Mouse (Mus musculus): ENCODE results near the gene Sox2. TPM values are rescaled to one million over a fixed set of nuclear protein-coding genes. Genes with fewer than 3 reads are reported as not detected.

The Sox2 gene
- total and polyA plus RNA-seq, 2 experiments from 2014 or later, result not detected

GRCm38 (mm10) chr3:34620121-34620520, 30.1 kb upstream of the Sox2 start:
- Histone ChIP-seq H3K9ac (replicated peaks; ENCODE audit: low read depth, low read length) (no peak overlapping the region), H3K4me3 (ENCODE audit: low read depth, low read length) (no peak overlapping the region), H3K36me3 (replicated peaks; ENCODE audit: control insufficient read depth, insufficient read depth, low read length) (no peaks in the 10 kb centered on the region), H3K4me2 (ENCODE audit: low read depth, low read length) (no peak overlapping the region), H3K4me1 (ENCODE audit: control insufficient read depth, insufficient read depth) (no peaks in the 10 kb centered on the region), H3K27me3 (ENCODE audit: control insufficient read depth, insufficient read depth, low read length) (no peaks in the 10 kb centered on the region), H3K27ac (ENCODE audit: low read depth) (no peak overlapping the region), H3K9me3 (replicated peaks; ENCODE audit: control insufficient read depth, low read length) (no peaks in the 10 kb centered on the region)
- WGBS, result 57% methylated on average over 4 of the region's 4 CpGs
- ATAC-seq (ENCODE audit: insufficient read depth, low read depth) (no peak), DNase-seq (ENCODE audit: low spot score) (no peak)
- no peak for TF ChIP-seq EP300 (IDR thresholded peaks at IDR 0.05; ENCODE audit: low read depth)
- TF ChIP-seq CTCF (IDR thresholded peaks at IDR 0.05; ENCODE audit: low read depth), result no peak

- no peak for ATAC-seq (ENCODE audit: insufficient read depth, low read depth)
- Histone ChIP-seq H3K9ac (replicated peaks; ENCODE audit: low read depth, low read length) (no peak overlapping the region), H3K27me3 (ENCODE audit: control insufficient read depth, insufficient read depth, low read length) (no peaks in the 10 kb centered on the region), H3K4me3 (ENCODE audit: low read depth, low read length) (no peak overlapping the region), H3K4me1 (ENCODE audit: control insufficient read depth, insufficient read depth) (no peaks in the 10 kb centered on the region), H3K4me2 (ENCODE audit: low read depth, low read length) (no peak overlapping the region), H3K9me3 (replicated peaks; ENCODE audit: control insufficient read depth, low read length) (no peaks in the 10 kb centered on the region), H3K36me3 (replicated peaks; ENCODE audit: control insufficient read depth, insufficient read depth, low read length) (no peaks in the 10 kb centered on the region), H3K27ac (ENCODE audit: low read depth) (no peak overlapping the region)
- TF ChIP-seq CTCF (IDR thresholded peaks at IDR 0.05; ENCODE audit: low read depth), result no peak
- no peak for TF ChIP-seq EP300 (IDR thresholded peaks at IDR 0.05; ENCODE audit: low read depth)
- no peak for DNase-seq (ENCODE audit: low spot score)
- 85% methylated on average over 16 of the region's 16 CpGs for WGBS
These were observed 25.4 kb upstream of the Sox2 start for GRCm38 (mm10) chr3:34624721-34625270.

GRCm38 (mm10) chr3:34626521-34626920, 23.7 kb upstream of the Sox2 start:
- Histone ChIP-seq H3K4me2 (ENCODE audit: low read depth, low read length) (no peak overlapping the region), H3K36me3 (replicated peaks; ENCODE audit: control insufficient read depth, insufficient read depth, low read length) (no peaks in the 10 kb centered on the region), H3K9ac (replicated peaks; ENCODE audit: low read depth, low read length) (no peak overlapping the region), H3K27me3 (ENCODE audit: control insufficient read depth, insufficient read depth, low read length) (no peaks in the 10 kb centered on the region), H3K27ac (ENCODE audit: low read depth) (no peak overlapping the region), H3K4me1 (ENCODE audit: control insufficient read depth, insufficient read depth) (no peaks in the 10 kb centered on the region), H3K4me3 (ENCODE audit: low read depth, low read length) (no peak overlapping the region), H3K9me3 (replicated peaks; ENCODE audit: control insufficient read depth, low read length) (no peaks in the 10 kb centered on the region)
- 59% methylated on average over 8 of the region's 8 CpGs for WGBS
- ATAC-seq (ENCODE audit: insufficient read depth, low read depth), result no peak
- no peak for TF ChIP-seq CTCF (IDR thresholded peaks at IDR 0.05; ENCODE audit: low read depth)
- no peak for TF ChIP-seq EP300 (IDR thresholded peaks at IDR 0.05; ENCODE audit: low read depth)
- no peak for DNase-seq (ENCODE audit: low spot score)

- Histone ChIP-seq H3K4me2 (ENCODE audit: low read depth, low read length) (no peak overlapping the region), H3K9ac (replicated peaks; ENCODE audit: low read depth, low read length) (no peak overlapping the region), H3K27me3 (ENCODE audit: control insufficient read depth, insufficient read depth, low read length) (no peaks in the 10 kb centered on the region), H3K4me1 (ENCODE audit: control insufficient read depth, insufficient read depth) (no peaks in the 10 kb centered on the region), H3K27ac (ENCODE audit: low read depth) (no peak overlapping the region), H3K36me3 (replicated peaks; ENCODE audit: control insufficient read depth, insufficient read depth, low read length) (no peaks in the 10 kb centered on the region), H3K4me3 (ENCODE audit: low read depth, low read length) (no peak overlapping the region), H3K9me3 (replicated peaks; ENCODE audit: control insufficient read depth, low read length) (no peaks in the 10 kb centered on the region)
- ATAC-seq (ENCODE audit: insufficient read depth, low read depth) (no peak), DNase-seq (ENCODE audit: low spot score) (no peak)
- TF ChIP-seq EP300 (IDR thresholded peaks at IDR 0.05; ENCODE audit: low read depth) (no peak), CTCF (IDR thresholded peaks at IDR 0.05; ENCODE audit: low read depth) (no peak)
- WGBS, result 62% methylated on average over 8 of the region's 8 CpGs
These were observed 20.2 kb upstream of the Sox2 start for GRCm38 (mm10) chr3:34630031-34630430.

- Histone ChIP-seq H3K4me2 (ENCODE audit: low read depth, low read length) (no peak overlapping the region), H3K4me1 (ENCODE audit: control insufficient read depth, insufficient read depth) (no peaks in the 10 kb centered on the region), H3K9ac (replicated peaks; ENCODE audit: low read depth, low read length) (no peak overlapping the region), H3K27ac (ENCODE audit: low read depth) (no peak overlapping the region), H3K9me3 (replicated peaks; ENCODE audit: control insufficient read depth, low read length) (no peaks in the 10 kb centered on the region), H3K27me3 (ENCODE audit: control insufficient read depth, insufficient read depth, low read length) (no peaks in the 10 kb centered on the region), H3K36me3 (replicated peaks; ENCODE audit: control insufficient read depth, insufficient read depth, low read length) (no peaks in the 10 kb centered on the region), H3K4me3 (ENCODE audit: low read depth, low read length) (no peak overlapping the region)
- WGBS, result 23% methylated on average over 1 of the region's 1 CpGs
- no peak for ATAC-seq (ENCODE audit: insufficient read depth, low read depth)
- no peak for DNase-seq (ENCODE audit: low spot score)
- TF ChIP-seq CTCF (IDR thresholded peaks at IDR 0.05; ENCODE audit: low read depth) (no peak), EP300 (IDR thresholded peaks at IDR 0.05; ENCODE audit: low read depth) (no peak)
These were observed 19.5 kb upstream of the Sox2 start for GRCm38 (mm10) chr3:34630736-34631135.

- ATAC-seq (ENCODE audit: insufficient read depth, low read depth) (no peak), DNase-seq (ENCODE audit: low spot score) (no peak)
- H3K27me3 ChIP-seq (ENCODE audit: control insufficient read depth, insufficient read depth, low read length), result peaks cover 53% of the 10 kb centered on the region
- no peak overlapping the region for H3K27ac ChIP-seq (ENCODE audit: low read depth)
- no peak overlapping the region for H3K9ac ChIP-seq (replicated peaks; ENCODE audit: low read depth, low read length)
- H3K36me3 ChIP-seq (replicated peaks; ENCODE audit: control insufficient read depth, insufficient read depth, low read length), result no peaks in the 10 kb centered on the region
- H3K4me1 ChIP-seq (ENCODE audit: control insufficient read depth, insufficient read depth), result no peaks in the 10 kb centered on the region
- no peak overlapping the region for H3K4me3 ChIP-seq (ENCODE audit: low read depth, low read length)
- TF ChIP-seq EP300 (IDR thresholded peaks at IDR 0.05; ENCODE audit: low read depth), result no peak
- TF ChIP-seq CTCF (IDR thresholded peaks at IDR 0.05; ENCODE audit: low read depth), result no peak
- no peak overlapping the region for H3K4me2 ChIP-seq (ENCODE audit: low read depth, low read length)
- 59% methylated on average over 6 of the region's 6 CpGs for WGBS
- no peaks in the 10 kb centered on the region for H3K9me3 ChIP-seq (replicated peaks; ENCODE audit: control insufficient read depth, low read length)
These were observed 13.2 kb upstream of the Sox2 start for GRCm38 (mm10) chr3:34636958-34637357.
